Mouse (Mus musculus) kidney, postnatal 0 days (tissue): ENCODE measurements around the gene Gm17018. TPM values are rescaled to one million over a fixed set of nuclear protein-coding genes. Genes with fewer than 3 reads are reported as not detected.
A peak's percentile ranks its signal among the peaks of the same experiment; 100 is the strongest.

Experiments
- ATAC-seq: fragments of 200-750 bp; cut with Nextera tagmentation; replicated peaks from 2 replicates; pipeline ENCODE4 v1.8.0; 2017; ENCODE audit warnings: low read depth, moderate number of reproducible peaks, moderate TSS enrichment, moderate library complexity; ENCODE audit not compliant: low FRiP score
- DNase-seq: peaks from one replicate; pipeline ENCODE4 v3.0.0-alpha.2; 2016; ENCODE audit warnings: low spot score
- H3K27ac ChIP-seq: fragments of 300-500 bp; sonication (generic); 2 replicates; pipeline ENCODE4 v1.5.1; 2014; ENCODE audit warnings: mild to moderate bottlenecking
- H3K27me3 ChIP-seq: fragments of 300-500 bp; sonication (generic); 2 replicates; pipeline ENCODE4 v1.6.1; 2014; ENCODE audit warnings: low read length, mixed read lengths; ENCODE audit not compliant: insufficient read depth
- H3K36me3 ChIP-seq: fragments of 300-500 bp; sonication (generic); 2 replicates; pipeline ENCODE4 v1.6.1; 2014; ENCODE audit warnings: low read length, mixed read lengths; ENCODE audit not compliant: insufficient read depth
- H3K4me1 ChIP-seq: fragments of 300-500 bp; sonication (generic); replicated peaks from 2 replicates; pipeline ENCODE4 v1.6.1; 2014; ENCODE audit warnings: antibody characterized with exemption, low read length, mixed read lengths; ENCODE audit not compliant: insufficient read depth
- H3K4me2 ChIP-seq: fragments of 300-500 bp; sonication (generic); 2 replicates; pipeline ENCODE4 v1.6.1; 2014; ENCODE audit warnings: mild to moderate bottlenecking, low read length, moderate library complexity, mixed read lengths
- H3K4me3 ChIP-seq: fragments of 300-500 bp; sonication (generic); replicated peaks from 2 replicates; pipeline ENCODE4 v1.5.1; 2014; ENCODE audit warnings: low read depth, low read length
- H3K9ac ChIP-seq: fragments of 300-500 bp; sonication (generic); 2 replicates; pipeline ENCODE4 v1.6.1; 2014; ENCODE audit warnings: low read depth, low read length
- H3K9me3 ChIP-seq: fragments of 300-500 bp; sonication (generic); replicated peaks from 2 replicates; pipeline ENCODE4 v1.6.1; 2016; ENCODE audit warnings: low read length, inconsistent platforms, mixed read lengths
- CTCF ChIP-seq: IDR thresholded peaks from 2 replicates; pipeline ENCODE4 v1.5.1; 2016; ENCODE audit warnings: antibody characterized with exemption, low read depth, mild to moderate bottlenecking, moderate library complexity
- WGBS: fragments of 180-500 bp; shearing (Covaris S2); extraction: QIAGEN DNeasy Blood & Tissue Kit; methylation state at CpG from one replicate; pipeline ENCODE4 v1.1.7; 2014; 5-methylcytosine and 5-hydroxymethylcytosine counted together
- polyA plus RNA-seq: library from polyadenylated mRNA; unstranded; fragments of >200 nt; fragmentation: Nextera tagmentation; extraction: Ambion mirVana; gene quantifications from 2 replicates; pipeline ENCODE4 v1.2.1, GENCODE M21; 2015

The Gm17018 gene
- polyA plus RNA-seq, 1 experiment from 2014 or later, result 49.2 TPM

DNA sequence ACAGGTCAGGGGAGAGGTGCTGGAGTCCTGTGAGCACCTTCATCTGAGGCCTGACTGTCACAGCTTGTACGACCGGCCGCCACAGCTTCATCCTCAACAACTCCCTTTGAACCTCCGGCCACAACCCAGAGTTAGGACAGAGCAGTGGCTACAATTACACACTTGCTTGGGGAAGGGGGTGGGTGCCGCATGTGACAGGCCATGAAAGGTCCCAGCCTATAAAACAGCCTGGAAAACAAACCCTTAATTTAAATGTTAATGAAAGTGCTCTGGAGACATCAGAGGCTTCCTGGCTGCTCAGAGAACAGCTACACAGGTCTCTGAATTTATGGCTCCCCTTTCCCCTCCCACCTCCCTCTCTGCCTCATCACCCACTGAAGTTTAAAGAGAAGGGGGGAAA lies 61.7 kb downstream of the Gm17018 start:
- H3K27ac ChIP-seq, result no peak overlapping the region
- peak; percentile 72 for DNase-seq
- no peaks in the 10 kb centered on the region for H3K9me3 ChIP-seq

DNA sequence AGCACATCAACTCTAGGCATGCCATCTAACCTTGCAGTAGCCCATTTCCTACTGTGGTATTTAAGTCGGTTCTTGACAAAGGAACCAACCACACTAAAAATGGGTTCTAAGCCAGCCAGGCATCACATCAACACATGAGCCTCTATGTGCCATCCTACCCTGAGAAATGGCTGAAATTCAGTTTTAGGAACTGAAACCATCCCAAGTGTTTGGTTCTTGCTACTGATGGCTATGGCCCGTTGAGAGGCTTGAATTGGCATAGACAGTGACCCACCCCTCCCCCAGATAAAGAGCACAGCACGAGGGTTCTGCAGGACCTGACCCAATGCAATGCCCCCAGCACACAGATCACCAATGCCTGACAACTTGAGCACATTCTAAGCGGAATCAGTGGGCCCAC lies 63.3 kb downstream of the Gm17018 start:
- 0 out of 2 replicates have a peak, but pooled peaks cover 3% of the 10 kb centered on the region for H3K4me1 ChIP-seq
- TF ChIP-seq CTCF, result no peak
- 72% methylated on average over 4 of the region's 4 CpGs for WGBS

More for the DNA sequence above, 61.7 kb downstream of the Gm17018 start:
- ATAC-seq, result no peak
- Histone ChIP-seq H3K4me1 (0 out of 2 replicates have a peak, but pooled peaks cover 3% of the 10 kb centered on the region), H3K4me3 (no peak overlapping the region), H3K9ac (no peak overlapping the region), H3K4me2 (no peak overlapping the region), H3K27me3 (no peaks in the 10 kb centered on the region), H3K36me3 (peaks cover 11% of the 10 kb centered on the region; the same call in 1 of the 2 replicates)
- TF ChIP-seq CTCF, result no peak
- 34% methylated on average over 5 of the region's 5 CpGs for WGBS

DNA sequence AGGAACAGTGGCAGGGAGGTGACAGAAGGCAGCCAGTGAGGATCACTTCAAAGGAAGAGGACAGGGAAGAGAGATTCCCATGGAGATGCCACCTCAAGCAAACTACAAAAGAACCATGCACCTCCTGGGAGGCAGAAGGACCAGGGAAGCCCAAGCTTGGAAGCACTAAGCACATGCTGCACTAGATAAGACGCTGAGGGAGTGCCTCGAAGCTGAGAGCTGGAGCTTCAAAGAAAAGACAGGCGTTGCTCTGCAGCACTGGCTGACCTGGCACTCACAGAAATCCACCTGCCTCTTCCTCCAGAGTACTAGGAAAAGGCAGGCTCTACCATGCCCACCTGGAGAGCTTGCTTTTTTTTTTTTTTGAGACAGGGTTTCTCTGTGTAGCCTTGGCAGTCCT lies 66.6 kb downstream of the Gm17018 start:
- 38% methylated on average over 3 of the region's 3 CpGs for whole genome bisulfite sequencing
- Histone ChIP-seq H3K27me3 (no peaks in the 10 kb centered on the region), H3K9me3 (no peaks in the 10 kb centered on the region), H3K4me2 (no peak overlapping the region), H3K36me3 (peaks cover 11% of the 10 kb centered on the region; the same call in 1 of the 2 replicates), H3K27ac (no peak overlapping the region), H3K4me1 (no peaks in the 10 kb centered on the region), H3K9ac (no peak overlapping the region), H3K4me3 (no peak overlapping the region)
- DNase-seq (no peak), ATAC-seq (no peak)
- no peak for TF ChIP-seq CTCF

More for the DNA sequence above, 63.3 kb downstream of the Gm17018 start:
- H3K4me3 ChIP-seq, result no peak overlapping the region
- no peaks in the 10 kb centered on the region for H3K9me3 ChIP-seq
- no peak overlapping the region for H3K4me2 ChIP-seq
- H3K27ac ChIP-seq, result no peak overlapping the region
- no peaks in the 10 kb centered on the region for H3K27me3 ChIP-seq
- no peak for DNase-seq
- H3K9ac ChIP-seq, result no peak overlapping the region
- H3K36me3 ChIP-seq, result peaks cover 11% of the 10 kb centered on the region; the same call in 1 of the 2 replicates
- no peak for ATAC-seq

DNA sequence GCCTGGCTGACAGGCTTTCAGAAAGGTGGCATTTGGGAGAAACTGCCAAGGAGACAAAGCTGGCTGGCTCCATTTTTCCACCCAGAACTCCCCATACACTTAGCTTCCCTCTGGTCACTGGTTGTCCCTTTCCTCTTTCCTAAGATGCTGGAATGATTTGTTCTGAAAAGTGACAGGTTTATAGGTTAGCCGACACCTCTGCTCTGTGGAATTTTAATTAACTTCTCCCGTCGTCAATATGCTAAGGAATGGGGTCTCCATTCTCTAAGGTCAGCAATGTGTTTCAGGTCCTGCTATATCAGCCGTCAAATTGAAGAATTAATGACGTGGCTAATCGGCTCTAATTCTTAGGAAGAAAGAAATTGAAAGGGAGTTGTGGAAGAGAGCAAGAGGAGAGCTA lies 68.2 kb downstream of the Gm17018 start:
- 25% methylated on average over 6 of the region's 6 CpGs for WGBS
- peak; percentile 72 for ATAC-seq
- TF ChIP-seq CTCF, result no peak
- H3K27ac ChIP-seq, result no peak overlapping the region
- peaks cover 13% of the 10 kb centered on the region; the same call in 1 of the 2 replicates for H3K36me3 ChIP-seq
- H3K9me3 ChIP-seq, result no peaks in the 10 kb centered on the region
- DNase-seq, result peak; percentile 72
- H3K4me1 ChIP-seq, result no peaks in the 10 kb centered on the region
- no peak overlapping the region for H3K4me2 ChIP-seq
- H3K27me3 ChIP-seq, result no peaks in the 10 kb centered on the region
- no peak overlapping the region for H3K9ac ChIP-seq
- H3K4me3 ChIP-seq, result no peak overlapping the region

DNA sequence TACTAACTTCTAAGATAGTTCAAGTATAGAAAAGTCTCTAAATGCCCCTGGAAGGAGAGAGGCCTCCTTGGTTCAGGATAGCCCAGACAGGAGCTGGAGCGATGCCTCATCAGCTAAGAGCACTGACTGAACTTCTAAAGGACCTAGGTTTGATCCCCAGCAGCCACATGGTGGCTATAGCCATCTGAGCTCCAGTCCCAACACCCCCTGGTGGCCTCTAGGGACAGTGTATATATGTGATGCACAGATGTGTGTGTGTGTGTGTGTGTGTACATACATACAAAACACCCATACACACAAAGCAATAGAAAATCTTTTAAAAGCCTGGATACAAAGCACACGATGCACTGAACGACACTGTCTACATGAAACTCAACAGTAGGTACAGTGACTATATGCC lies 68.8 kb downstream of the Gm17018 start:
- Histone ChIP-seq H3K9me3 (no peaks in the 10 kb centered on the region), H3K36me3 (peaks cover 13% of the 10 kb centered on the region; the same call in 1 of the 2 replicates), H3K27me3 (no peaks in the 10 kb centered on the region), H3K4me3 (no peak overlapping the region), H3K9ac (no peak overlapping the region), H3K4me2 (no peak overlapping the region), H3K27ac (no peak overlapping the region), H3K4me1 (no peaks in the 10 kb centered on the region)
- 89% methylated on average over 3 of the region's 3 CpGs for WGBS
- DNase-seq (peak; percentile 52), ATAC-seq (no peak)
- TF ChIP-seq CTCF, result peak; percentile 59

Other genes with a start within 250 kb of the Gm17018 start
- 29.5 and 33.8 TPM in 2 replicates for gene Btrc, start 196.9 kb upstream of the Gm17018 start, polyA plus RNA-seq
- 12.5 and 13.7 TPM in 2 replicates for gene Poll, start 84 bp upstream of the Gm17018 start, polyA plus RNA-seq
- gene Fbxw4, start 99.7 kb downstream of the Gm17018 start, polyA plus RNA-seq, result 4.8 and 5.9 TPM in 2 replicates
- 20.8 and 24.2 TPM in 2 replicates for gene Fgf8, start 182.3 kb downstream of the Gm17018 start, polyA plus RNA-seq
- 16.7 and 18.0 TPM in 2 replicates for gene Npm3, start 189.0 kb downstream of the Gm17018 start, polyA plus RNA-seq
- 32.8 and 33.0 TPM in 2 replicates for gene Mgea5, start 223.2 kb downstream of the Gm17018 start, polyA plus RNA-seq